In the genomic region with DNA sequence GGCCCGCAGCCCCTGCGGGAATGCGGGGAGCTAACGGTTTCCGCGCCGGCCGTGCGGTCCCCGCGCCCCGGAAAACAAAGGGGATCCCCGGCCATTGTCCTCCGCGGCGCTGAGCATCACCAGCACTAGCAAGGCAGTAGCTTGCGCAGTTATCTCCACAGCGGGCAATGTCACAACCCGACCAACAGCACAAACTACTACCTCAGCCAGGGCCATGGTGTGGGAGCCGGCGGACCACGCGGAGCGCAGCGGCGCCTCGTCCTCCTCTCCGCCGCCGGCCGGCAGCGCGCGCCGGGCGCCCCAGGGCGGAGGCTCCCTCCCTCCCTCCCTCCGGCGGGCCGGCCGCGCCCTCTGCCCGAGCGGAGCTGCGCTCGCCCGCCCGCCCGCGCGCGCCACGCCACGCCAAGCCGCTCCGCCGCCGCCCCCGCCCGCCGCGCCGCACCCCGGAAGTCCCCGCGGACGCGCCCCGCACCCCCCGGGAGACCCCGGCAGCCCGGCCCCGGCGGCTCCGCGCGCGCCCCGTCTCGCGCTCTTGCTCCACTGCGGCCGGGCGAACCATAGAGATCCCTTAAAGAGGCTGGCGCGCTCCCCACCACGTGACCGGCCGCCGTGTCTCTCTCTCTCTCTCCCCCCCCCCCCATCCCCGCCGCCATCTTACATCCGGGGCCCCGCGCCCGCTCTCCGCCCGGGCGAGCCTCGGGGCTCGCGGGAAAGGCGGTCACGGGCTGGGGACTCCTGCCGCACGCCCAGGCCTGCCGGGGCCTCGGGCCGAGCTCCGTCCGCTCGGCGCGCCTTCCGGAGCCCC, we compare ENCODE assay signal across 8 mouse cellular contexts.
A peak's percentile ranks its signal among the peaks of the same experiment; 100 is the strongest.
DNase-seq lines count a peak whose midpoint lies in the region.

No protein-coding gene starts in this region.

- under 1% methylated on average over 107 of the region's 115 CpGs for WGBS in hindbrain, embryonic 10.5 days

- peaks cover 34% of the 10 kb centered on the region for H3K4me1 ChIP-seq in hindbrain, embryonic 10.5 days (replicated peaks)

- peaks cover 4% of the 10 kb centered on the region; the same call in 1 of the 2 replicates for H3K9me3 ChIP-seq in hindbrain, embryonic 10.5 days

- DNase-seq in MN1 (ENCODE audit: low spot score): peak; percentile 95
- peak; percentile 82 for DNase-seq in cerebellum, adult 8-10 months
- peak; percentile 68 for DNase-seq in forelimb bud, embryonic 11.5 days (ENCODE audit: low read depth, low spot score)
- DNase-seq in hindbrain, embryonic 10.5 days (ENCODE audit: low spot score): peak; percentile 89
- DNase-seq in layer of hippocampus, postnatal 14 days (ENCODE audit: low spot score in 2 of 2): peak; percentile 81 to 86
- DNase-seq in lung, postnatal 10 days: peak; percentile 88
- DNase-seq in ovary, postnatal 10 days (ENCODE audit: low spot score): peak; percentile 60
- DNase-seq in thymus, postnatal 0 days (ENCODE audit: low spot score): peak; percentile 81

- peak overlapping the region; percentile 100 for H3K27ac ChIP-seq in hindbrain, embryonic 10.5 days

- no peaks in the 10 kb centered on the region for H3K27me3 ChIP-seq in hindbrain, embryonic 10.5 days (ENCODE audit: insufficient read depth, poor library complexity, severe bottlenecking)

- peaks cover 28% of the 10 kb centered on the region for H3K36me3 ChIP-seq in hindbrain, embryonic 10.5 days

- peak overlapping the region; percentile 80 for H3K4me3 ChIP-seq in hindbrain, embryonic 10.5 days

Comparison
In these comparisons a context has a peak if more than half of its experiments do, and no peak if none do; other contexts are left out.
1. Peak in every context shown above with its lines: DNase-seq, H3K4me3 ChIP-seq and H3K27ac ChIP-seq.